Mouse (Mus musculus) lung, postnatal 25 days (tissue): ENCODE data around the gene Ccdc24.

Experiments
- DNase-seq: peaks from one replicate; pipeline ENCODE4 v3.0.0; 2022; ENCODE audit warnings: low spot score

Gene Ccdc24

DNA sequence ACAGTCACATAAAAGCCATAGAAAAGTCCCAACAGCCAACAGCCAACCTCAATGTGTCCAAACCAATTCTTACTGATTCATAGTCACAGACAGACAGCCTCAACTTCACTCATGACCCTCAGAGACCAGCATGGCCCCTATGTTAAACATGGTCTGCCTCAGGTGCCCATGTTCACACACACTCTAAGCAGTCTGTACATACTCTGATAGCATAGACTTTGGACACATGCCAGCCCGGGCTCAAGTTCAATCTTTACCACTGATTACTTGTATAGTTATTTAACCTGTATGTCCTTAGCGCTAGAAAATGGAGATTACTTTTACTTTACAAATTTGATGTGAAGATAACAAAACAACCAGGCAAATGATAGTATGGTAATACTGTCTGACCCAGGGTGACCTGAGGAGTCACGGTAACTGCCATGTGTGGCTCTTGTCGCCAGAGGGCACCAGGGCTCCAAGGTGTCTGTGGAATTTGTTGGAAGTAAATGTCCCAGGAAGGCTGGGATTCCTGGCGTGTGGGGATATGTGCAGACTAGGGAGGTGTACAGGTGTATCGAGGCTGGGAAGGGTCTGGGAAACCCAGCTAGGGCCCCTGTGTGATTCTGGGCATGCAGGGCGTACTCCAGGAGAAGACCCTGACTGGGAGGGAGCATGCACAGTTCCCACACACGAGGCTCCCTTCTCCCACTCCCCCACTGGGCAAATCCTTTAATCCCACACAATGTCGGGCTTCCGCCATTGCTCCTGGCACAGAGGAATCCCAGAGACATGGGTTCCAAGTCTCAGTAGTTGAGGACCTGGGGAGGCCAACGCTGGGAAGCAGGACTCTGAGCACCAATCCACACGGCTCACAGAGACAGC lies 42.9 kb downstream of the Ccdc24 start:
- peak; percentile 78 for DNase-seq

DNA sequence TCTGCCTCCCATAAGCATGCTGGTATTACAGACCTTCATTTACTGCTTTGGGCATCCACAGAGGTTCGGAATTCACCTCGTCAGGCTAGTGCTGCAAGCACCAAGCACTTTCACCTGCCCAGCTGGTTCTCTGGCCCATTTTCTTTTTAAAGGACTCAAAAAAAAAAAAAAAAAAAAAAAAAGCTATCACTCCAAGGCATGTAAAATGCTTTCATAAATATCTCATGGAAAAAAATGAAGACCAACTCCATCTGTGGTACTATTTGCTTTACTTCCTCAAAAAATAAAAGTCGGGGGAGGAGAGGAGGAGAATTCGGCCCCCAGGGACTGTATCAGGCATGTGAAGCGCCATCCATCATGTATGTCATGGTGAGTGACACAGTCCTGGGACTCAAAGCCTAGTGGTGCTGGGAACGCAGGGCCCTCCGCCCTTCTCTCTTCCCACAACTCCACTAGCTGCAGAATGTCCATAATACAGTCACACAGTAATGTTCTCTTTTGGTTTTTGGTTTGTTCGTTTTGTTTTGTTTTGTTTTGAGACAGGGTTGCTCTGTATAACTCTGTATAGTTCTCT lies 43.7 kb downstream of the Ccdc24 start:
- no peak for DNase-seq

DNA sequence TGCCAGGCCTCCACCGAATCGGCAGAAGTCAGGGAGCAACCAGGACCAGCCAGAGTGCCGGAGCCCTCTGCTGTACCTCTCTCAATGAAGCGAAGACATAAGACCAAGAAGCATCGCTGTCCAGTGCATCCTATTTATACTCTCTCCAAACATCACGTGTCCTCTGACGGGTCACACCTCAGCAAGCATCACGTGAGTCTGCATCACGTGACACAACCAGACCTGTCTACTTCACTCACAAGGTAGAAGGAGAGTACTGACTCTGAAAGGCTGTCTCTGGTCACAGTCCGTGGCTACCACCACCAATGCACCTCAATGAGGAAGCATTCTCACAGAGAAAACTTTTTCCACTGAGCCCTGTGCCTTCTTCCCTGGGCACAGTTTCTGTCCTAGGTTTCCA lies 54.3 kb downstream of the Ccdc24 start:
- DNase-seq = no peak

DNA sequence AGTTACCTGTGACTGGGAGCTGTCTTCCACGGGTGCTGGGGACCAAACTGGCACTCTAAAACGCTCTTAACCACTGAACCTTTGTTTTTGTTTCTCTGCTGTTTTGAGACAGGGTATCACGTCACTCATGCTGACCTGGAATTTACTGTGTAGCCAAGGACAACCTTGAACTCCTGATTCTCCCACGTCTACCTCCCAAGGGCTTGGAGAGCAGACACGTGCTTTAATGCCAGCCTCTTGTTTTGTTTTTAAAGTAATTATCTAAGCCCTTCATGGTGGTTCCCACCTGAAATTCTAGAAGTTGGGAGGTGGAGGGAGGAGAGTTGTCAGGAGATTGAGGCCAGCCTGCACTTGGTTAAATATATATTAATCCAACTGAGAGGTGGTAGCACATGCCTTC lies 55.6 kb downstream of the Ccdc24 start:
- no peak for DNase-seq
